Mouse (Mus musculus): ENCODE measurements around the gene Pcbd2. TPM values are rescaled to one million over a fixed set of nuclear protein-coding genes. Genes with fewer than 3 reads are reported as not detected.

Gene Pcbd2
- polyA plus RNA-seq, 1 experiment from 2014 or later: 23.3 TPM

- Histone ChIP-seq H3K4me1 (replicated peaks) (peaks cover 6% of the 10 kb centered on the region; the same call in 1 of the 2 replicates), H3K4me2 (no peak overlapping the region), H3K36me3 (no peaks in the 10 kb centered on the region), H3K9ac (no peak overlapping the region), H3K9me3 (no peaks in the 10 kb centered on the region), H3K27me3 (no peaks in the 10 kb centered on the region), H3K4me3 (no peak overlapping the region), H3K27ac (no peak overlapping the region)
- no peak for ATAC-seq (ENCODE audit: low FRiP score)
- WGBS: 76% methylated on average over 13 of the region's 13 CpGs
Observed at GRCm38 (mm10) chr13:55754380-55754779, 27.2 kb downstream of the Pcbd2 start.

- H3K4me2 ChIP-seq: no peak overlapping the region
- H3K27ac ChIP-seq: no peak overlapping the region
- H3K27me3 ChIP-seq: no peaks in the 10 kb centered on the region
- WGBS: 48% methylated on average over 8 of the region's 8 CpGs
- no peaks in the 10 kb centered on the region for H3K36me3 ChIP-seq
- 0 out of 2 replicates have a peak, but pooled peaks cover 7% of the 10 kb centered on the region for H3K4me1 ChIP-seq (replicated peaks)
- no peak overlapping the region for H3K9ac ChIP-seq
- no peaks in the 10 kb centered on the region for H3K9me3 ChIP-seq
- no peak for ATAC-seq (ENCODE audit: low FRiP score)
- H3K4me3 ChIP-seq: no peak overlapping the region
Observed at GRCm38 (mm10) chr13:55756789-55757188, 29.6 kb downstream of the Pcbd2 start.

- no peaks in the 10 kb centered on the region for H3K9me3 ChIP-seq
- no peak for ATAC-seq (ENCODE audit: low FRiP score)
- no peak overlapping the region for H3K9ac ChIP-seq
- H3K4me2 ChIP-seq: no peak overlapping the region
- no peaks in the 10 kb centered on the region for H3K27me3 ChIP-seq
- no peak overlapping the region for H3K27ac ChIP-seq
- no peak overlapping the region for H3K4me3 ChIP-seq
- H3K4me1 ChIP-seq (replicated peaks): 0 out of 2 replicates have a peak, but pooled peaks cover 7% of the 10 kb centered on the region
- WGBS: 83% methylated on average over 6 of the region's 6 CpGs
- H3K36me3 ChIP-seq: no peaks in the 10 kb centered on the region
Observed at GRCm38 (mm10) chr13:55757645-55758044, 30.5 kb downstream of the Pcbd2 start.

- H3K27ac ChIP-seq: no peak overlapping the region
- ATAC-seq (ENCODE audit: low FRiP score): no peak
- H3K27me3 ChIP-seq: no peaks in the 10 kb centered on the region
- 0 out of 2 replicates have a peak, but pooled peaks cover 7% of the 10 kb centered on the region for H3K4me1 ChIP-seq (replicated peaks)
- no peak overlapping the region for H3K4me2 ChIP-seq
- no peak overlapping the region for H3K9ac ChIP-seq
- no peaks in the 10 kb centered on the region for H3K9me3 ChIP-seq
- WGBS: 51% methylated on average over 10 of the region's 10 CpGs
- no peak overlapping the region for H3K4me3 ChIP-seq
- H3K36me3 ChIP-seq: no peaks in the 10 kb centered on the region
Observed at GRCm38 (mm10) chr13:55760576-55760975, 33.4 kb downstream of the Pcbd2 start.

- no peak overlapping the region for H3K27ac ChIP-seq
Observed at GRCm38 (mm10) chr13:55761486-55761885, 34.3 kb downstream of the Pcbd2 start.

GRCm38 (mm10) chr13:55774352-55774751, 47.2 kb downstream of the Pcbd2 start:
- Histone ChIP-seq H3K27me3 (no peaks in the 10 kb centered on the region), H3K9ac (no peak overlapping the region), H3K27ac (no peak overlapping the region), H3K4me3 (no peak overlapping the region), H3K4me2 (no peak overlapping the region), H3K9me3 (no peaks in the 10 kb centered on the region), H3K4me1 (replicated peaks) (no peaks in the 10 kb centered on the region), H3K36me3 (no peaks in the 10 kb centered on the region)
- 86% methylated on average over 7 of the region's 7 CpGs for WGBS
- ATAC-seq (ENCODE audit: low FRiP score): no peak

More at GRCm38 (mm10) chr13:55761486-55761885, 34.3 kb downstream of the Pcbd2 start:
- Histone ChIP-seq H3K4me1 (replicated peaks) (0 out of 2 replicates have a peak, but pooled peaks cover 7% of the 10 kb centered on the region), H3K36me3 (no peaks in the 10 kb centered on the region), H3K27me3 (no peaks in the 10 kb centered on the region), H3K9me3 (no peaks in the 10 kb centered on the region), H3K9ac (no peak overlapping the region), H3K4me3 (no peak overlapping the region), H3K4me2 (no peak overlapping the region)
- no peak for ATAC-seq (ENCODE audit: low FRiP score)
- WGBS: 77% methylated on average over 10 of the region's 10 CpGs

- Histone ChIP-seq H3K27ac (no peak overlapping the region), H3K4me1 (replicated peaks) (no peaks in the 10 kb centered on the region), H3K36me3 (no peaks in the 10 kb centered on the region), H3K4me3 (no peak overlapping the region), H3K9ac (no peak overlapping the region), H3K4me2 (no peak overlapping the region), H3K9me3 (no peaks in the 10 kb centered on the region), H3K27me3 (no peaks in the 10 kb centered on the region)
- 73% methylated on average over 11 of the region's 11 CpGs for WGBS
- ATAC-seq (ENCODE audit: low FRiP score): no peak
Observed at GRCm38 (mm10) chr13:55775056-55775455, 47.9 kb downstream of the Pcbd2 start.

GRCm38 (mm10) chr13:55784268-55784667, 57.1 kb downstream of the Pcbd2 start, which contains the start of gene Catsper3:
Catsper3 (plus strand) TSS chr13:55784568.
- H3K4me1 ChIP-seq (replicated peaks): no peaks in the 10 kb centered on the region
- H3K27ac ChIP-seq: no peak within 1 kb of the TSS
- H3K9ac ChIP-seq: no peak within 1 kb of the TSS
- H3K36me3 ChIP-seq: no peaks in the 10 kb centered on the region
- ATAC-seq (ENCODE audit: low FRiP score): no peak
- H3K27me3 ChIP-seq: no peaks in the 10 kb centered on the region
- WGBS: 95% methylated on average over 3 of the region's 3 CpGs
- no peak within 1 kb of the TSS for H3K4me3 ChIP-seq
- no peak within 1 kb of the TSS for H3K4me2 ChIP-seq
- H3K9me3 ChIP-seq: no peaks in the 10 kb centered on the region

GRCm38 (mm10) chr13:55786120-55786519, 59.0 kb downstream of the Pcbd2 start:
- Histone ChIP-seq H3K27me3 (no peaks in the 10 kb centered on the region), H3K27ac (no peak overlapping the region), H3K4me2 (no peak overlapping the region), H3K4me1 (replicated peaks) (no peaks in the 10 kb centered on the region), H3K9me3 (no peaks in the 10 kb centered on the region), H3K4me3 (no peak overlapping the region), H3K9ac (no peak overlapping the region), H3K36me3 (no peaks in the 10 kb centered on the region)
- no peak for ATAC-seq (ENCODE audit: low FRiP score)
- 84% methylated on average over 11 of the region's 11 CpGs for whole genome bisulfite sequencing

GRCm38 (mm10) chr13:55801246-55801645, 74.1 kb downstream of the Pcbd2 start:
- 68% methylated on average over 2 of the region's 2 CpGs for WGBS
- H3K9me3 ChIP-seq: no peaks in the 10 kb centered on the region

GRCm38 (mm10) chr13:55803973-55804372, 76.8 kb downstream of the Pcbd2 start:
- Histone ChIP-seq H3K9ac (no peak overlapping the region), H3K4me1 (replicated peaks) (no peaks in the 10 kb centered on the region), H3K27ac (no peak overlapping the region), H3K9me3 (no peaks in the 10 kb centered on the region), H3K36me3 (no peaks in the 10 kb centered on the region), H3K4me3 (no peak overlapping the region), H3K27me3 (no peaks in the 10 kb centered on the region), H3K4me2 (no peak overlapping the region)
- no peak for ATAC-seq (ENCODE audit: low FRiP score)
- WGBS: 100% methylated on average over 1 of the region's 1 CpGs

More at GRCm38 (mm10) chr13:55801246-55801645, 74.1 kb downstream of the Pcbd2 start:
- Histone ChIP-seq H3K9ac (no peak overlapping the region), H3K4me3 (no peak overlapping the region), H3K27me3 (no peaks in the 10 kb centered on the region), H3K4me2 (no peak overlapping the region), H3K27ac (no peak overlapping the region), H3K36me3 (no peaks in the 10 kb centered on the region), H3K4me1 (replicated peaks) (no peaks in the 10 kb centered on the region)
- no peak for ATAC-seq (ENCODE audit: low FRiP score)

- no peaks in the 10 kb centered on the region for H3K9me3 ChIP-seq
- WGBS: 80% methylated on average over 7 of the region's 7 CpGs
- 0 out of 2 replicates have a peak, but pooled peaks cover 4% of the 10 kb centered on the region for H3K27me3 ChIP-seq
- no peak overlapping the region for H3K4me3 ChIP-seq
- no peaks in the 10 kb centered on the region for H3K36me3 ChIP-seq
- H3K9ac ChIP-seq: no peak overlapping the region
- H3K27ac ChIP-seq: no peak overlapping the region
- H3K4me2 ChIP-seq: no peak overlapping the region
- ATAC-seq (ENCODE audit: low FRiP score): no peak
- no peaks in the 10 kb centered on the region for H3K4me1 ChIP-seq (replicated peaks)
Observed at GRCm38 (mm10) chr13:55809041-55809623, 82.0 kb downstream of the Pcbd2 start.

GRCm38 (mm10) chr13:55809707-55810106, 82.5 kb downstream of the Pcbd2 start:
- no peak for ATAC-seq (ENCODE audit: low FRiP score)
- no peak overlapping the region for H3K27ac ChIP-seq
- H3K9ac ChIP-seq: no peak overlapping the region; the same call in 1 of the 2 replicates
- no peaks in the 10 kb centered on the region for H3K9me3 ChIP-seq
- no peak overlapping the region for H3K4me3 ChIP-seq
- H3K4me1 ChIP-seq (replicated peaks): no peaks in the 10 kb centered on the region
- H3K36me3 ChIP-seq: no peaks in the 10 kb centered on the region
- 95% methylated on average over 10 of the region's 10 CpGs for WGBS
- H3K27me3 ChIP-seq: 0 out of 2 replicates have a peak, but pooled peaks cover 4% of the 10 kb centered on the region
- no peak overlapping the region for H3K4me2 ChIP-seq

Measured in hindbrain, embryonic 13.5 days (tissue).